In genomic region chr10:71025131-71025894, GRCm38 (mm10) we compare ENCODE assay signal across 9 mouse cellular contexts.
DNase-seq lines count a peak whose midpoint lies in the region; ATAC-seq lines count a peak whose summit lies in the region.
"Had no signal": no experiment of that assay in that cellular context is flagged by ENCODE, and none has a peak within 500 bp of the region (broad histone marks: within the 10 kb centered on the region; RNA-seq: fewer than 3 reads in every experiment).

No protein-coding gene starts in this region.

- 0 out of 2 replicates have a peak overlapping the region, but pooled peaks have one; percentile 3 for H3K4me2 ChIP-seq in limb, embryonic 13.5 days (replicated peaks)
- peak overlapping the region; percentile 56 for H3K4me2 ChIP-seq in heart, embryonic 13.5 days
- H3K4me2 ChIP-seq: midbrain, embryonic 15.5 days had no signal

- no peak for ATAC-seq in limb, embryonic 13.5 days (ENCODE audit: low FRiP score, low read depth)
- no peak for ATAC-seq in heart, embryonic 13.5 days (ENCODE audit: extremely low read depth, insufficient number of reproducible peaks, low FRiP score, low TSS enrichment)
- ATAC-seq: midbrain, embryonic 15.5 days had no signal

- no peak overlapping the region for H3K4me3 ChIP-seq in limb, embryonic 13.5 days
- H3K4me3 ChIP-seq in limb, embryonic 10.5 days, result no peak overlapping the region
- peak overlapping the region; percentile 5; the same call in 1 of the 2 replicates for H3K4me3 ChIP-seq in heart, embryonic 13.5 days
- H3K4me3 ChIP-seq: midbrain, embryonic 15.5 days had no signal

- no peaks in the 10 kb centered on the region for H3K36me3 ChIP-seq in limb, embryonic 13.5 days
- no peaks in the 10 kb centered on the region for H3K36me3 ChIP-seq in limb, embryonic 10.5 days
- H3K36me3 ChIP-seq in heart, embryonic 13.5 days, result no peaks in the 10 kb centered on the region
- H3K36me3 ChIP-seq: midbrain, embryonic 15.5 days had no signal

- H3K4me1 ChIP-seq in limb, embryonic 13.5 days, result peaks cover 35% of the 10 kb centered on the region
- 0 out of 2 replicates have a peak, but pooled peaks cover 3% of the 10 kb centered on the region for H3K4me1 ChIP-seq in limb, embryonic 10.5 days
- peaks cover 67% of the 10 kb centered on the region for H3K4me1 ChIP-seq in heart, embryonic 13.5 days

- no peak for DNase-seq in limb, embryonic 10.5 days (ENCODE audit: low spot score)
- DNase-seq in kidney, postnatal 4 days, result peak; percentile 9 to 19
- peak; percentile 16 to 63 for DNase-seq in lung, postnatal 4 days
- no peak for DNase-seq in right cerebral cortex, postnatal 10 days (ENCODE audit: low spot score in 2 of 2)
- no peak for DNase-seq in cerebellum, postnatal 25 days
- no peak for DNase-seq in cerebellum, postnatal 10 days

- H3K27me3 ChIP-seq in limb, embryonic 13.5 days, result no peaks in the 10 kb centered on the region
- no peaks in the 10 kb centered on the region for H3K27me3 ChIP-seq in limb, embryonic 10.5 days (ENCODE audit: low read depth, poor library complexity, severe bottlenecking)
- no peaks in the 10 kb centered on the region for H3K27me3 ChIP-seq in heart, embryonic 13.5 days (replicated peaks)
- H3K27me3 ChIP-seq: midbrain, embryonic 15.5 days had no signal

- no peak overlapping the region for H3K9ac ChIP-seq in limb, embryonic 13.5 days
- peak overlapping the region; percentile 60; the same call in 1 of the 2 replicates for H3K9ac ChIP-seq in heart, embryonic 13.5 days
- H3K9ac ChIP-seq: midbrain, embryonic 15.5 days had no signal

- no peak overlapping the region; the same call in 1 of the 2 replicates for H3K27ac ChIP-seq in limb, embryonic 13.5 days
- no peak overlapping the region for H3K27ac ChIP-seq in limb, embryonic 10.5 days
- peak overlapping the region; percentile 87 for H3K27ac ChIP-seq in heart, embryonic 13.5 days (replicated peaks)
- H3K27ac ChIP-seq: midbrain, embryonic 15.5 days had no signal

- WGBS in limb, embryonic 13.5 days, result 82% methylated on average over 18 of the region's 18 CpGs
- 87% methylated on average over 18 of the region's 18 CpGs for WGBS in limb, embryonic 10.5 days
- WGBS in heart, embryonic 13.5 days, result 32% methylated on average over 18 of the region's 18 CpGs

- no peaks in the 10 kb centered on the region for H3K9me3 ChIP-seq in limb, embryonic 13.5 days
- H3K9me3 ChIP-seq in limb, embryonic 10.5 days (replicated peaks), result no peaks in the 10 kb centered on the region
- no peaks in the 10 kb centered on the region for H3K9me3 ChIP-seq in heart, embryonic 13.5 days
- H3K9me3 ChIP-seq: midbrain, embryonic 15.5 days had no signal

Comparison
In these comparisons a context has a peak if more than half of its experiments do, and no peak if none do; other contexts are left out.
1. DNase-seq: peak in kidney, postnatal 4 days (2 of 2) and lung, postnatal 4 days (2 of 2); none in limb, embryonic 10.5 days (single experiment), right cerebral cortex, postnatal 10 days (0 of 2), cerebellum, postnatal 25 days (0 of 2) and cerebellum, postnatal 10 days (0 of 2).